In the genomic region with DNA sequence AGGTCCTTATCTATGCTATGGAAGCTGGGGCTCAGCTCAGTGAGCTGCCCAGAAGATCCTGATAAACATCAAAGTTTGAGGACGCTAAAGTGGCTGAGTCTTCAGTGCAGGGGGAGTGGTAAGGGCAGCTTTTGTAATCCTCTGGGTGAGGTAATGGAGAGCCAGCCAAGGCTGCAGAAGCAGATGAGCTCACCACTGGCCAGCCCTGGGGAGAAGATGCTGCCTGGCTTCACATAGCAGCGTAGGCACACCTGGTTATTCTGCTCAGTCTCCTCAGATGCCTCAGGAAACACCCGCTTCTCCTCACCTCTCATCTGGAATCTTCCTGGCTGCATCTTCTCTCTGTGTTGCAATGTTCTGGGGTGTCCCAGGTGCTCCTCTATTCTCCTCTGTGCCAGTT, we compare ENCODE assay signal across 32 mouse cellular contexts. TPM values are rescaled to one million over a fixed set of nuclear protein-coding genes. Genes with fewer than 3 reads are reported as not detected.
DNase-seq lines count a peak whose midpoint lies in the region; ATAC-seq lines count a peak whose summit lies in the region.
"Had no signal": no experiment of that assay in that cellular context is flagged by ENCODE, and none has a peak within 500 bp of the region (broad histone marks: within the 10 kb centered on the region; RNA-seq: fewer than 3 reads in every experiment).

No protein-coding gene starts in this region.

- no peak overlapping the region for H3K9ac ChIP-seq in liver, embryonic 16.5 days (ENCODE audit: low read depth, low read length)
- H3K9ac ChIP-seq: embryonic facial prominence, embryonic 12.5 days; hindbrain, embryonic 14.5 days; neural tube, embryonic 15.5 days had no signal

- no peaks in the 10 kb centered on the region for H3K36me3 ChIP-seq in liver, embryonic 16.5 days (ENCODE audit: control insufficient read depth, insufficient read depth)
- H3K36me3 ChIP-seq: embryonic facial prominence, embryonic 12.5 days; neural tube, embryonic 15.5 days had no signal

- H3K4me3 ChIP-seq in liver, embryonic 16.5 days (ENCODE audit: low read depth, low read length), result no peak overlapping the region
- H3K4me3 ChIP-seq: embryonic facial prominence, embryonic 12.5 days; left cerebral cortex, adult 2 months; neural tube, embryonic 15.5 days had no signal

- DNase-seq in adrenal gland, adult 2 months, result peak; percentile 32
- no peak for DNase-seq in adrenal gland, postnatal 4 days (ENCODE audit: low spot score in 2 of 2)
- peak; percentile 16 for DNase-seq in lung, postnatal 36 days
- DNase-seq in lung, postnatal 10 days, result no peak
- no peak for DNase-seq in kidney, adult 11 months
- no peak for DNase-seq in layer of hippocampus, postnatal 10 days (ENCODE audit: low spot score in 2 of 2)
- DNase-seq: cerebellum, adult 11-12 months; cerebellum, postnatal 10 days; gastrocnemius, postnatal 10 days; heart, postnatal 4 days; kidney, adult 2 months; layer of hippocampus, adult 9-11 months; lung, postnatal 4 days; thymus, adult 2 months; thymus, postnatal 4 days had no signal

- H3K4me1 ChIP-seq in liver, embryonic 16.5 days (ENCODE audit: control insufficient read depth, low read depth, low read length), result no peaks in the 10 kb centered on the region; the same call in none of the 2 replicates
- H3K4me1 ChIP-seq: neural tube, embryonic 15.5 days had no signal

- no peaks in the 10 kb centered on the region for H3K27me3 ChIP-seq in liver, embryonic 16.5 days (ENCODE audit: control insufficient read depth, insufficient read depth, low read depth, low read length)
- H3K27me3 ChIP-seq: embryonic facial prominence, embryonic 12.5 days; neural tube, embryonic 15.5 days had no signal

- no peak overlapping the region for H3K4me2 ChIP-seq in liver, embryonic 16.5 days (ENCODE audit: low read depth, low read length)
- H3K4me2 ChIP-seq: embryonic facial prominence, embryonic 12.5 days; hindbrain, embryonic 14.5 days; midbrain, embryonic 11.5 days; neural tube, embryonic 15.5 days had no signal

- H3K27ac ChIP-seq in liver, embryonic 16.5 days (ENCODE audit: low read length), result no peak overlapping the region
- H3K27ac ChIP-seq: embryonic facial prominence, embryonic 12.5 days; hindbrain, embryonic 14.5 days; kidney, postnatal 0 days; left cerebral cortex, adult 2 months; neural tube, embryonic 15.5 days; stomach, postnatal 0 days had no signal

- no peaks in the 10 kb centered on the region for H3K9me3 ChIP-seq in liver, embryonic 16.5 days (replicated peaks; ENCODE audit: control insufficient read depth, low read length)
- H3K9me3 ChIP-seq: embryonic facial prominence, embryonic 12.5 days; neural tube, embryonic 15.5 days had no signal

- 45% methylated on average over 3 of the region's 3 CpGs for WGBS in liver, embryonic 16.5 days (ENCODE audit: insufficient replicate concordance)

- 0 out of 2 replicates have a peak, but pooled peaks have one; percentile 13 for ATAC-seq in liver, embryonic 16.5 days (ENCODE audit: low read depth)
- ATAC-seq in monocyte, adult 5-6 weeks (replicated peaks; ENCODE audit: insufficient number of reproducible peaks, low FRiP score, low TSS enrichment, poor library complexity, severe bottlenecking), result no peak
- ATAC-seq: forebrain, embryonic 16.5 days; inflammation-experienced regulatory T-cells, adult 6 months had no signal

RNA-seq across cellular contexts. Expression of a gene that starts 0.5 kb away (rescaled TPM):
- not detected for total RNA-seq in adrenal gland, adult 2 months (2021)
- not detected in 2 replicates for polyA plus RNA-seq in adrenal gland, adult 2 months (2012; rRNA removed)
- total RNA-seq in adrenal gland, postnatal 4 days (2021), result not detected
- polyA plus RNA-seq in liver, embryonic 16.5 days (2015; fragmentation: Nextera tagmentation; extraction: Ambion mirVana), result not detected in 2 replicates
- not detected in 3 replicates for total RNA-seq in monocyte, adult 5-6 weeks (2017)
- total RNA-seq in layer of hippocampus, postnatal 10 days (2021), result not detected
- total RNA-seq: gastrocnemius, postnatal 10 days; heart, adult 8-10 months; heart, postnatal 4 days; left cerebral cortex, adult 2 months; left cerebral cortex, postnatal 36 days; midbrain, postnatal 0 days had no signal
- polyA plus RNA-seq: forebrain, embryonic 16.5 days; heart, embryonic 16.5 days; hindbrain, embryonic 14.5 days; inflammation-experienced regulatory T-cells, adult 6 months; kidney, adult 2 months; kidney, postnatal 0 days; large intestine, adult 2 months; limb, embryonic 14.5 days; midbrain, embryonic 11.5 days; midbrain, postnatal 0 days; neural tube, embryonic 15.5 days; stomach, postnatal 0 days; thymus, adult 2 months had no signal

RNA-seq across cellular contexts. Expression of a gene that starts 29.4 kb away (rescaled TPM):
- total RNA-seq in adrenal gland, adult 2 months (2021), result 1 to 10 TPM; 3.5 to 7.5 TPM
- 1.5 and 2.2 TPM in 2 replicates for polyA plus RNA-seq in adrenal gland, adult 2 months (2012; rRNA removed)
- total RNA-seq in adrenal gland, postnatal 4 days (2021), result 10 to 100 TPM in 1 of 2 experiments, 1 to 10 TPM in 1; 9.4 to 10.4 TPM
- polyA plus RNA-seq in liver, embryonic 16.5 days (2015; fragmentation: Nextera tagmentation; extraction: Ambion mirVana), result 4.2 and 4.6 TPM in 2 replicates
- total RNA-seq in monocyte, adult 5-6 weeks (2017), result 7.1 to 20.0 TPM (median 12.9 TPM) in 3 replicates
- 1 to 10 TPM; 3.5 to 4.5 TPM for total RNA-seq in layer of hippocampus, postnatal 10 days (2021)

RNA-seq across cellular contexts. Expression of a gene that starts 57.2 kb away (rescaled TPM):
- total RNA-seq in adrenal gland, adult 2 months (2021), result 10 to 100 TPM in 1 of 2 experiments, 1 to 10 TPM in 1; 8.0 to 12.3 TPM
- polyA plus RNA-seq in adrenal gland, adult 2 months (2012; rRNA removed), result 2.6 and 3.1 TPM in 2 replicates
- 10 to 100 TPM; 15.3 to 16.9 TPM for total RNA-seq in adrenal gland, postnatal 4 days (2021)
- 1.0 and 1.3 TPM in 2 replicates for polyA plus RNA-seq in liver, embryonic 16.5 days (2015; fragmentation: Nextera tagmentation; extraction: Ambion mirVana)
- total RNA-seq in monocyte, adult 5-6 weeks (2017), result not detected in 3 replicates
- total RNA-seq in layer of hippocampus, postnatal 10 days (2021), result 1 to 10 TPM; 7.9 to 9.4 TPM
- polyA plus RNA-seq: inflammation-experienced regulatory T-cells, adult 6 months had no signal

Comparison
In these comparisons a context has a peak if more than half of its experiments do, and no peak if none do; other contexts are left out.
1. DNase-seq: peak in adrenal gland, adult 2 months (single experiment) and lung, postnatal 36 days (single experiment); none in adrenal gland, postnatal 4 days (0 of 2), lung, postnatal 10 days (single experiment), kidney, adult 11 months (single experiment) and layer of hippocampus, postnatal 10 days (0 of 2).